Mouse (Mus musculus) gastrocnemius, postnatal 36 days (tissue): ENCODE data around the gene Ciart. TPM values are rescaled to one million over a fixed set of nuclear protein-coding genes. Genes with fewer than 3 reads are reported as not detected.
"Not testable (repeated sequence)": the region's sequence is repeated elsewhere in the genome, so short reads cannot be mapped to it uniquely, and the experiment has no call there.

ENCODE experiments used
- DNase-seq, 2 experiments: peaks; one replicate each; pipeline ENCODE4 v3.0.0; 2022
- intact Hi-C: fragments of 180-260 bp; cut with DNase I; formaldehyde crosslinking; loops from one replicate; pipeline ENCODE4 v1.15.1; 2025
- total RNA-seq, 2 experiments: library from RNA; stranded (reverse); gene quantifications; 2 replicates each; pipeline ENCODE4 v1.2.3; 2021

The Ciart gene
- total RNA-seq, 2 experiments from 2014 or later, result 4.4 to 7.9 TPM

DNA sequence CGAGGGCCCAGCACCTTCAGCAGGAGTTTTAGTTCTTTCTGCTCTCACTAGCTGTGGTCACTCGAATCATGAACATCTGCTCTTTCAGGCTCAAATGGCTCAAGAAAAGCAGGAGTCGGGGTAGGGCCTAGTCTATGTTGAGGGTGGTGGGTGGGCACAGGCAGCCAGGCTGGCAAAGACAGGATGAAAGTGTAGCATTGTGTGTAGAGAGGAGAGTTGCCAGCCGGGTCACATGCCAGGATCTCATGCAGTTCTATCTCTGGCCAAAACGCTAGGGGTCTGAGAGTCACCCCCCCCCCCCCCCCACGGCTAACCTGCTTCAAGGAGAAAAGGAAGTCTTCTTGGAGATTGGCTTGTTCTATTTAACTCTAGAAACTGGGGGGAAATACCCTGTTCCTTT is 20.6 kb upstream of the Ciart start:
- intact Hi-C loops, result no loop called here

DNA sequence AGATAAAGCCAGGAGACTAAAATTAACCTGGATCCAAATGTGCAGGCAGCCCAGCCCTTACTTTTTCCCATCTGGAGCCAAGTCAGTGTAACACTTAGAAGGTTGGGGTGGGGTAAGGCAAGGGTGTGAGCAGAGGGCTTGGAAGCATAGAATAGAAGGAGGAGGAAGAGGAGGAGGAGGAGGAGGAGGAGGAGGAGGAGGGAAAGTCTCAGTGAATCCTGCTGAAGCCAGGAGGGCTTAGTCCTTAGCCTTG is 20.2 kb upstream of the Ciart start:
- DNase-seq, result no peak
- intact Hi-C loops, result no loop called here

More for the DNA sequence above, 20.6 kb upstream of the Ciart start:
- no peak for DNase-seq

DNA sequence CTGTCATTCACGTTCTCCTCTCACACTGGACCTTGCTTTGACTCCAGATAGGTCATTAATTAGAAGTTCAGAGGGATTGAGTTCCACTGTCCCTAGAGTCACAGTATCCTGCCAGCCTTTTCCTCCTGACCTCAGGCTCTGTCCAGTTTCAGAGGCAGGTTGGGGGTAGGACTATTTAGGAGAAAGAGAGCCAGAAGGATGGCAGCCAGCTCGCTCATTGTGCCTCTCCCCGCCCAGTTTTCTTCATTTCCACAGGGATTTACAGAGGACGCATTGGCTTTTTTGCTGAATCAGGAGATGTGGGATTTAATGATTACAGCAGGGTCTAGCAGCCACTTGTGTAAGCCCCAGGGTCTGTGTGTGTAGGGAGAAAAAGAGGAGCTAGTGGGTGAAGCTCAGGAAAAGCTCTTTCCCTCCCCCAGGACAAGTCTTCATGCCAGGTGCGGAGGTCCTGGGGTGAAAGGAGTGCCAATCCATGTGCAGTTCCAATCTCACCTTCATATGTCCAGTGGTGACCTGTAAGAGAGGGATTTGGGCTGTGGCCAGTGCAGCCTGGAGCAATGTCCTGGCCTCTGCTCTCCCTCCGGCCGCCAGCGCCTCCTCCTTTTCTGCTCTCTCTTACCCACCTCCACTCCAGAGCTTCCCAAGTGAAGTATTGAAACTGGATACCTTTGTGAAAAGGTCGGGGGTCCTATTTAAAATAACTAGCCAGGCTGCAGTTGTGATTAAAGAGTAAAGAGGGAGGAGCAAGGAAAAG is 19.7 kb upstream of the Ciart start:
- peak in 1 of 2 experiments; percentile 27 for DNase-seq

DNA sequence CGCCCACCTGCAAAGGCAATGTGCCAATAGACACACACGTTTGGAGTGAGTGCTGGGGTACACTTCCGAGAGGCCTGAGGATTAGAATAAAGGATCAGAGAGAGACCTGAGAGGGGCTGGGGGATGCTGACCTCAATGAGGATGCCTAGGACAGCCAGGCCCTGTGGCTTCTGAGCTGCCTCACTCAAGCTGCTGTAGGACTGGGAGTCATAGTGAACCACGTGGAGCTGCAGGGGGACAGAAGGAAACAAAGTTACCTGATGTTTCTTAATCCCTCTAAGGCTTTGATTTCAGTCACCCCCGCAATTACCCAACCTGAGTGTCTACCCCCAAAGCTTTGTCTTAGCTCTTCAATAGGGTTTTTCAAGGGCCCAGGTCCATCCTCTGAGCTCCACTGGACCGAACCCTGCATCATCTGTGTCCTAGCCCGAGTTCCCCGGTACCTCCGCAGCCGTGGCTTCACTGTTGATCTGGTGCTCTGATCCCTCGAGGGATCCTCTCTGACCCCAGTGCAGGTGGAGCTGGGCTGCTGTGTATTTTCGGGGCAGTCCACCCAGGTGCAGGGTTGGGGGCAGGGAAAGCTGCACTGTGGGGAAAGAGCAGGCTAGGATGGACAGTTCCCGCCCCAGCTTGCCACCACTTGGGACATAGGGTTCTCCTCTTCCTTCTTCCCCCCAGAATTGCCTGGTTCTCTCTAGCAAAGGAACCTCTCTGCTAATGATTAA is 17.9 kb upstream of the Ciart start:
- intact Hi-C loops, result no loop called here
- no peak for DNase-seq

More for the DNA sequence above, 19.7 kb upstream of the Ciart start:
- intact Hi-C loops, result no loop called here

DNA sequence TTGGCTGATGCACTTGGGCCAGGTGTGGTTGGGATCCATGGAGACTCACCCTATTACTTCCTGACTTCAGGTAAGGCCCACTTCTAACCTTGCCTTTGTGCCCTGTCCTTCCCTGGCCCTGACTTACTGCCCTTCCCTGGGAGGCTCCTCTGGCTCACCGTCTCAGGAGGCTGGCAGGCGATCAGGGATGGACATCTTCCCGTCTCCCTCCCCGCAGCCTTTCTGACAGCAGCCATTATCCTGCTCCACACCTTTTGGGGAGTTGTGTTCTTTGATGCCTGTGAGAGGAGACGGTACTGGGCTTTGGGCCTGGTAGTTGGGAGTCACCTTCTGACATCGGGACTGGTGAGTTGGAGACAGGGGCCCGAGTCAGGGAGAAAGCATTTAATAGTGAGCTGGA is 13.4 kb upstream of the Ciart start:
- DNase-seq, intact Hi-C loops: not testable (repeated sequence)

DNA sequence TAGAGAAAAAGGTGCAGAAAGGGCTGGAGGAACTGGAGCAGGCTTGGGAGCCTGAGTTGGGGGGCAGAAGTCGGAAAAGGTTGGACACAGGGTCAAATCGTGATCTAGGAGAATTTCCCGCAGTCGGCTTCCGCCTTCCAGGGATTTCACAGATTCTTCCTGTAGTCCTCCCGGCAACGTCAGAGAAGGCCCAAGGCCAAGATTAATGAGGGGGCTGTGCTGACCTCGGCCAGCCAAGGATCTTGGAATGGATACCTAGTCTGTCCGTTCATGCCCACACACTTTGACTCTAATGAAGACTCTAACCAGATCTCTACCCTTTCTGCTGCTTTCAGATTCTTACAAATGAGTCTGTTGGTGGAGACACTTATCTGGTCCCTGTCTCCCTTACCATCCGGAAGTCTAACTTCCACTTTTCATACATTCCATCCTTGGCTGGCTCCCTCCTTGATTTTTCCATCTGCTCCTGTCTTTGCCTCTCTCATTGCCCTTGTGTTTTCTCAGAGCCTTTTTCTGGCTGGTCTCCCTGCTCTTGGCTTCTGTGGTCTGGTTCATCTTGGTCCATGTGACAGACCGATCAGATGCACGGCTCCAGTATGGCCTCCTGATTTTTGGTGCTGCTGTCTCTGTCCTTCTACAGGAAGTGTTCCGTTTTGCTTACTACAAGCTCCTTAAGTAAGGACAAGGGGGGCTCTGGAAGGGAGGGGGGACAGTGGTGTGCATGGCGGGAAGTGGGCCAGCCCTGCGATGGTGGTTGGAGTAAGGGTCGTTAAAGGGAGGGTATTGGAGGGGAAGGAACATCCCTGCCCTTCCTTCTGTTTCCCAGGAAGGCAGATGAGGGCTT is 12.5 kb upstream of the Ciart start:
- intact Hi-C loops, result no loop called here
- DNase-seq, result peak in 1 of 2 experiments; percentile 34

DNA sequence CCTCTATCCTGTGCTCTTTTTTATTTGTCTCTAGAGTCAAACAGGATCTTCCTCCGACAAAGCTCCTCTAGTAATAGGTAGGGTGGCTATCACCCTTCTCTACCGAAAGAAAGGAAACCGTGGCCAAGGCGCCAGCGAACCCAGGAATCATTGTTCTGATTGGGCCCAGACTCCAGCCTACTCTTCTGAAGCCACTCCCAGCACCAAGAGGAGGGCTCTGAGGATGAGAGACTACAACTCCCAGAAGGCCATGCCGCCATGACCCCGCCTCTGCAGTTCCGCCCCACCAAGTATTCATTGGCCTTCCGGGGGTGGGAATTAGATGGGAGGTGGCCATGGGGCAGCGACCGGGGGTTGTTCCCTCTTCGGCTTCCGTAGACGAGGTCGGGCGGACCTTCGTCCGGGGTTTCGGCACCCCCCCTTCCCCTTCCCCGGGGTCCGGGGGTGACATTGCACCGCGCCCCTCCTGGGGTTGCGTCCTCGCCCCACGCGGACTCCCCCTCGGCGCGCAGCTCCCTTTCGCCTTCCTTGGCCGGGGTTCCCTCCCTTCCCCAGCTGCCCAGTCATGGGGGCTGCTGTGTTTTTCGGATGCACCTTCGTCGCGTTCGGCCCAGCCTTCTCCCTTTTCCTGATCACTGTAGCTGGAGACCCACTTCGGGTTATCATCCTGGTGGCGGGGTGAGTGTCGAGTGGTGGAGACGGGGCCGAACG is 11.7 kb upstream of the Ciart start, which contains the start of gene Aph1a:
Aph1a (plus strand) TSS at position 364 of the 711 bp plus-strand sequence.
- peak; percentile 87 to 96 for DNase-seq
- intact Hi-C loops, result not testable (repeated sequence)

DNA sequence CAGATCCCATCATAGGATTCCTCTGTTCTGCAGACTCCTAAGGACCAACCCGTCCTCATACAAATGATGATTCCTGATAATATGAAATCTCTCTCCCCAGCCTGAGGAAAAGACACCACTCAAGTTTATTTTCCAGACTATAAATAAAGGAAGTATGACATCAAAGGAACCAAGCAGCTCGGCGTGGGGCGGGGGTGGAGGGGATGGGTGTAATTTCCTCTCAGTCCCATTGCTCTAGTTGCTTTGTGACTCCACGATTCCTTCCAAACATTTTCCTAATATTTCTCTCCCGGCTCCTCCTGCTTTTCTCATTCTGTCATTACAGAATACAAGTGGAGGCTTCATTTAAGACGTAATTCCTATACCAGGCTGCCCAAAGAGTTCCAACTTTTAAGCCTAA is 11.1 kb upstream of the Ciart start:
- no peak for DNase-seq
- intact Hi-C loops, result no loop called here

DNA sequence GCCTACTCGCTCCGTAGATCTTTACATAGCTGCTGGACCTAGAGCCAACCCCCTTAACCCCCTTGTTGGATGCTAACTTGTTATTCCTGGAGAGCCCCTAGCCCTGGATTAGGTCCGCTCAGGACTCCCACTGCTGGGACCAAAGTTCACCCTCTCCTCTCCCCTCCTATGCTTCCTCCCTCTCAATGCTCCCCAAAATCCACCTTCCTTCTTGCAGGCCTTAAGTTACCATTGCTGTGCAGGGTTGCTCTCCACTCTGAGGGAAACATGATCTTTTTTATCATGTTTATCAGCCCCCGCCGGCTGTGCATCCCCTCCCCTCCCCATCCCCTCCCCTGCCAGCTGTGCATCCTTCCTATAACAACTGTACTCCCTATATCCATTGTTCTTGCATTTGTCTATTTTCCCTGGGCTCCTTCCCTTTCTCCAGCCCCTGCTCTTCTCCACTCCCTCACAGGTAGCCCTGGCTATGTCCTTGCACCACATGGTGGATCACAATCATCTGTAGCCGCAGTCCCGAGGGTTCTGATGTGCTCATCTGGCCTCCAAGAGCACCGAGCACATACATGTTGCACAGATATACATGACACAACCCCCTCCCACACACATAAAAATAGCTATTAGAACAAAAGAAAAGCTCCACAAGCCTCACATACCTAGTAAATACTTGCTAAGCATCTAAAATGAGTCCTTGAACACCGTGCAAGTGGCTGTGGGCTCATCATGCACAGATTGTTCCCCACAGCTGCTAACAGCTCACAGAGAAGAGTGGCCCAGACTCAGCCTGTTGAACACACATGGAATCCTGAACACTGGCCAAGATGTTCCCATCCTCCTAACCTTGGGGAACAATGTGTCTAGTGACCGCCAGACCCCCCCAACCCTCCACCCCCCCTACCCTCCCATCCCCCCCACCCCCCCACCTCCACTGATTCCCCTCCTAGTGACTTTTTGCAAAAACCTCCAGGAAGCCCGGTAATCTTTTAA is 10.3 kb upstream of the Ciart start:
- no peak for DNase-seq
- intact Hi-C loops, result no loop called here

DNA sequence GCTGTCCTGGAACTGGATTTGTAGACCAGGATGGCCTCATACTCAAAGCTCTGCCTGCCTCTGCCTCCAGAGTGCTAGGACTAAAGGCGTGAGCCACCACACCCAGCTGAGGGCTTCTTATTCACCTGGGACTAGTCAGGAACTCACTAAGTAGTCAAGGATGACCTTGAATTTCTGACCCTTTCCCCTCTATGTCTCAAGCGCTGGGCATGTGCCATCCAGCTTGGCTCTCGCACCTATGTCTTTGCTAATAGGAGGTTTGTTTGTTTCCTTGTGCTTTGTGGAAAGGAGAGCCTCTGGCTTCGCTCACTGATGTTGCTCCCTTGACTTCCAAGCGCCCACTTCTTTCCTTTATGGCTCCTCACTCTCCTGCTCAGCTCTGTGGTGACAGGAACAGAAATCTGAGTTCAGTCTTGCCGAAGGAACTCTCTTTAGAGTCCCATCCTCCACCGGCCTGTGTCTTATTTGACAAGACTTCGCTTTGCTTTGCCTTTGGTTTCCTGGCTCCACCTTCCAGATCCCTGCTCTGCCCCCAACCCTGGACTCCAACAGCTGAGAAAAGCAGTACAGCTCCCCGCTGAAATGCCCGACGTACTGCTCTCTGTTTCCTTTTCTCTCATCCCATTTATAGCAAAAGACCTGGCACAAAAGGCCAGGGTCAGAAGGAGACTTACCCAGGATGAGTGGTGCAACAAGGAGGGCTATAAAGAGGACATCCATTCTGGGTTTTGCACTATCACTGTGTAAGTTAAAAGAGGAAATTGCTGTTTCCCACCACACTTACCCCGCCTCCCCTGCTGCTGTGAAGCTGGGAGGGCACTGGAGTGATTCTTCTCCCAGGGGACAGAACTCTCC is 9.4 kb upstream of the Ciart start, which contains the start of gene BC028528:
BC028528 (minus strand) TSS at position 795 of the 855 bp plus-strand sequence.
- DNase-seq, result peak in 1 of 2 experiments; percentile 11
- intact Hi-C loops, result no loop called here

DNA sequence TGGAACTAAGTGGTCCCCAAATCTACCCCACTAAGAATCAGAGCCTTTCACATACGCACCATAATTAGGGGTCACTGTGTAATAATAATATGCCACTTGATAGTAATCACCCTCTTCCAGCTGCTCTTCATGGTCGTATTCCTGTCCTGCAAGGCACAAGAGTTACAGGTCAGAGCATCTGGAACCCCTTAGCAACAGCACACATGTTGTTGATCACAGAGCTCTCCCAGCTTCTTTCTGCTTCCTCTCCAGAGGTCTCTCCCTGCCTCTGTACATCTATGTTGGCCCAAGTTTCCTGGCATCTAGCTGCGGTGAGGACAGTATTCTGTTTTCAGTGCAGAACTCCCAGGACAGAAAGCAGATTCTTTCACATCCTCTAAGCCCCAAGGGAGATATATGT is 7.6 kb upstream of the Ciart start:
- intact Hi-C loops, result loop anchor here (5.0 kb wide), 1 partner anchor 68 kb away; no protein-coding TSS in a partner anchor
- DNase-seq, result no peak

DNA sequence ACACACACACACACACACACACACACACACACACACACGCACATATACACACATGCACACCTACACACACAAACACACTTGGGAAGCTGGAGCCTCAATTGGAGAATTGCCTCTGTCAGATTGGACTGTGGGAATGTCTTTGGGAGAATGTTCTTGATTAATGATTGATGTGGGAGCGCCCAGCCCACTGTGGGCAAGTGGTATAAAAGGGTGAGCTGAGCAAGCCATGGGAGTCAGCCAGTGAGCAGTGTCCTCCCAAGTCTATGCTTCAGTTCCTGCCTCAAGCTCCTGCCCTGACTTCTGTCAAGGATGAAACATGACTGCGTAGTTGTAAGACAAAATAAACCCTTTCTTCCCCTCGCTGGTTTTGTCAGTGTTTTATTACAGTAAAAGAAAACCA is 5.5 kb upstream of the Ciart start:
- no peak for DNase-seq
- intact Hi-C loops, result loop anchor here (5.0 kb wide), 1 partner anchor 70 kb away; no protein-coding TSS in a partner anchor

DNA sequence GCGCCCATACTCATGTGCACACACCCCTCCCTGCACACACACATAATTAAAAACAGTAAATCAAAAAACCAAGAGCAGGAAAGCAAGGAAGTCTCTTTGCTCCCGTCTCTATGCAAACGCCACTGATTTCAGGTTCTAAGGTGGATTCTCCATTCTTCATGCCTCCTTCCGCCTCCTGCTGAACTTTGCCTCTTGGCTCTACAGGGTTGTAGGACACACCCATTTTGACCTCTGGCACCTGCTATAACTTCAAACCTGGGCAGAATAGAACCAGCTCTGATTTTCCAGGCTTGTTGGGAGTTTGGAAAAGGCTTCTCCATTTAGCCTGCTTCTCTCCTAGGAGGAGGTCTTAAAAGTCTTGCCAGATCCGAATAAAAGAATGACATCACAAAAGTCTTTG is 2.3 kb upstream of the Ciart start:
- intact Hi-C loops, result no loop called here

DNA sequence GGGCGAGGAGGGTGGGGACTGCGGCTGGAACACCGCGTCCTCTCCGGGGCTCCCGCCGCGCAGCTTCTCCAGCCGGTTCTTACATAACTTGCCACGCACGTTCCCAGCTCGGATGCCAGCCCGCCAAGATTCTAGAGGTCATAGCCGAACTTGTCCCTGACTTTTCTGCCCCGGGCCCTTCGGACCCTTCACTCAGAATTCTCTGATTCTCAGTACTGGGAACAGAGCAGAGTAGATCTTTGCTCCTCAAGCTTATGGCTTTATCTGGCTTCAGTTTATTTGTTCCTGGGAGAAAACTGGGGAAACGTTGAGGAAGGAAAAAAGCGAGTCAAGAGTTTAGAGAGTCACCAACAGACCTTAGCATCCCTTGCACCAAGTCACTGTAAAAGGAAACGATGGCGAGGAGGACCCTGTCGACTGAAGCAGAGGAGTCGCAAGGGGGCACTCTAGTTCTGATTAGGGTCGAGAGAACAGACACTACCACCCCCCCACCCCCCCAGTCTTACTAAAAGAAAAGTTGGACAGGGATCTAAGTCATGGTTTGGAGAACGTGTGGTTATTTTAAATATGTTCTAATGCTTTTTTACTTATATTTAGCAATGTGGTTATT is 870 bp upstream of the Ciart start:
- intact Hi-C loops, result loop anchor here (1.0 kb wide), 1 partner anchor 23 kb away; no protein-coding TSS in a partner anchor
- peak in 1 of 2 experiments; percentile 77 for DNase-seq

More for the DNA sequence above, 2.3 kb upstream of the Ciart start:
- no peak for DNase-seq

DNA sequence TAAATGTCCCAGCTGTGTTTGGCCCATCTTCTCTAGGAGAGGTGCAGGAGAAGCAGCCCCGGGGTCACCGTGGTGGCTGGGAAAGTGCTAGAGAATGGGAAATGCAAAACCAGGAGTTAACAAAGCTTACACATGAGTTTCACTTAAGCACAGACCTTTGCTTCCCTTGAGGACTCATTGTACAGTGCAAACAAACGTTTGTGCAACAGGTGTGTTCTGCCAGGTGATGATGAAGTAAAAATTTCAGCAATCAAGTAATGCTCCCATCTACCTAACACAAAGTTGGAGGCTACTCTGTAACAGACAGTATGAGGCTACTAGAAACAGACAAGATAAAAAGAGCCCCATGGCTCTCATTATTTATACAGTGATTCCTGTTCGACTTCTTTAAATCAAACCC is 3.0 kb downstream of the Ciart start:
- intact Hi-C loops, result no loop called here
- no peak for DNase-seq

DNA sequence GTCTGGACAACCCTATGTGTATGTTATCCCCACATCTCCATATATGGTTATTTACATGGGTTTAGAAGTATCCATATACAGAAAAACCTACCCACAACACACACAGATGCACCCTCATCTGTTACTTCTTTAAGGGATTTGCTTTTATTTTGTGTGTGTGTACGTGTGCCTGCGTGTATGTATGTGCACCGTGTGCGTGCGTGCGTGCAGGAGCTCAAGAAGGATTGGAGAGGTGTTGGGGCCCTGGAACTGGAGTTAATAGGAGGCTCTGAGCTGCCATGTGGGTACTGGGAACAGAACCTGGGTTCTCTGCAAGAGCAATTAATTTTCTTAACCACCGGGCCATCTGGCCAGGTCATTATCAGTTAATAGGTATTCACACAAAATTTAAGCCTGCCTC is 10.0 kb downstream of the Ciart start:
- DNase-seq, result no peak
- intact Hi-C loops, result no loop called here

DNA sequence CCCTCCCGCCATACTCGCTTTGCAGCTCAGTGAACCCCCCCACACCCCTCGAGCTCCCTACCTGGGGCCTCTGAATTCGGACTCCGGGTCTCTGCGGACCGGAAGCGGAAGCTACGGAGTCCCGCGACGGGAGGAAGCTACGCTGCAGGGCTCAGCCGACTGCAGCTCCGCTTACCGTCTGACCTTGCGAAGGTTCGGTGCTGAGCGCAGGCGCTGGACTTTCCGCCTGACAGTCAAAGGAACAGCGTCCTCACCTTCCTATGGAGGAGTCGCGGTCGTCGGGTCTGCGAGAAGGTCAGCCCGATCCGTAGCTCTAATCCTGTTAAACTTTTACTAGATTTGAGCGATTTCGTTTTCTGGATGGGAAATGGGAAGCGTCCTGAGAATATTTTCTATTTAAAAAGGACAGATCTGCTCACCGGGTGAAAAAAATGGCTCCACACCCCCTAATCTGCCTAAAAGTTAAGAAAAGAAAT is 10.6 kb downstream of the Ciart start, which contains the start of gene Mrps21:
Mrps21 (minus strand) TSS at position 128 of the 476 bp plus-strand sequence.
- intact Hi-C loops, result no loop called here
- DNase-seq, result peak; percentile 73 to 79
